Mouse (Mus musculus): Measurements from ENCODE around the gene Creld1. TPM values are rescaled to one million over a fixed set of nuclear protein-coding genes. Genes with fewer than 3 reads are reported as not detected.
A peak's percentile ranks its signal among the peaks of the same experiment; 100 is the strongest.

The Creld1 gene
- polyA plus RNA-seq (2014; fragmentation: Nextera tagmentation; extraction: Ambion mirVana): 29.6 and 32.6 TPM in 2 replicates

DNA sequence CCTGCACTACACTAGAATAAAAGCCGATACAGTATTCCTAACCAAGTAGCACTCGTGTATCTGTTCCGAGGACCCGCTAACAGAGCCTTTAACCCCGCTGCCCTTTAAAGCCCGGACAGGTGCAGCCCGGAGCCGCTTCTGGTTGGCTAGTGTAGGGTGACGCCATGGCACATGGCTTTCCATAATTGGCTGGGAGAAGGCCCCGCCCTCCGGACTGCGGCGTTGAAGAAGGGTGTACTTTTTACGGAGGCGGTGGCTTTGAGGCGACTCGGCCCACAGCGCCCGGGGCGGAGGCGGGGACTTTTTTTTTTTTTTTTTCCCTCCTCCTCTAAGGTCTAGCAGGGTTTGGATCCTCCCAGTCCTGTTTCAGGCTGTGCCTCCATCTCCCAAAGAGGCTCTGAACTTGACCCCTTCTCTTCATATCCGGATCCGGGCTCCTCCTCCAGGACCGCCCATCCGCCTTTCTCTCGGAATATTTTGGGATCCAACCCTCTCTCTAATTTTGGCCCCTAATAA is at the start of gene Creld1:
Gene Creld1, plus strand, starts transcription at position 198 of the 516 bp plus-strand sequence.
- under 1% methylated on average over 26 of the region's 26 CpGs for WGBS
- DNase-seq (ENCODE audit: low spot score) (peak; percentile 94), ATAC-seq (ENCODE audit: low FRiP score) (peak; percentile 97)
- Histone ChIP-seq H3K9me3 (ENCODE audit: control insufficient read depth, low read length) (no peaks in the 10 kb centered on the region), H3K9ac (ENCODE audit: low read depth, low read length) (peak within 1 kb of the TSS; percentile 78), H3K27me3 (ENCODE audit: control insufficient read depth, insufficient read depth, low read length) (no peaks in the 10 kb centered on the region), H3K4me2 (replicated peaks; ENCODE audit: low read depth, low read length) (peak within 1 kb of the TSS; percentile 86), H3K36me3 (ENCODE audit: control insufficient read depth, insufficient read depth, low read length) (no peaks in the 10 kb centered on the region), H3K4me3 (ENCODE audit: low read depth, low read length) (peak within 1 kb of the TSS; percentile 66), H3K27ac (ENCODE audit: low read depth, low read length) (peak within 1 kb of the TSS; percentile 90), H3K4me1 (replicated peaks; ENCODE audit: control insufficient read depth, insufficient read depth, low read length) (peaks cover 3% of the 10 kb centered on the region; the same call in 1 of the 2 replicates)

DNA sequence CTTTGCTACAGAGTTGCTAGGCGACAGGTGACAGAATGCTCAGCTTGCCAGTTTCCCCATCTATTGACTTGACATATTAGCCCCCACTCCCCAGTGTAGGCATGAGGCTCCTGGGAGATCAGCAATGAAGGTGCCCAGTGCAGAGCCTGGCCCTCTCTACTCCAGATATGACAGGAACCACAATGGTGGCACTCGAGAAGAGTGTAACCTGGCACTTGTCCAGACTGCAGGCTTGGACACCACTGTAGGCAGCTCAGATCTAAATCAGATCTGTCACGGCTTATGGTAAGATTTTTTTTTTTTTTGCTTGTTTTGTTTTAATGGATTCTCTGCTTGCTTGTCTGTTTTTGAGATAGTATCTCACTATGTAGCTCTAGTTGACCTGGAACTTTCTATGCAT is 49.4 kb upstream of the Creld1 start:
- Histone ChIP-seq H3K9me3 (ENCODE audit: control insufficient read depth, low read length) (no peaks in the 10 kb centered on the region), H3K4me3 (ENCODE audit: low read depth, low read length) (no peak overlapping the region), H3K27me3 (ENCODE audit: control insufficient read depth, insufficient read depth, low read length) (no peaks in the 10 kb centered on the region), H3K4me2 (replicated peaks; ENCODE audit: low read depth, low read length) (no peak overlapping the region), H3K27ac (ENCODE audit: low read depth, low read length) (no peak overlapping the region), H3K4me1 (replicated peaks; ENCODE audit: control insufficient read depth, insufficient read depth, low read length) (no peaks in the 10 kb centered on the region), H3K36me3 (ENCODE audit: control insufficient read depth, insufficient read depth, low read length) (no peaks in the 10 kb centered on the region), H3K9ac (ENCODE audit: low read depth, low read length) (no peak overlapping the region)
- ATAC-seq (ENCODE audit: low FRiP score): no peak
- WGBS: 83% methylated on average over 3 of the region's 3 CpGs
- no peak for DNase-seq (ENCODE audit: low spot score)

DNA sequence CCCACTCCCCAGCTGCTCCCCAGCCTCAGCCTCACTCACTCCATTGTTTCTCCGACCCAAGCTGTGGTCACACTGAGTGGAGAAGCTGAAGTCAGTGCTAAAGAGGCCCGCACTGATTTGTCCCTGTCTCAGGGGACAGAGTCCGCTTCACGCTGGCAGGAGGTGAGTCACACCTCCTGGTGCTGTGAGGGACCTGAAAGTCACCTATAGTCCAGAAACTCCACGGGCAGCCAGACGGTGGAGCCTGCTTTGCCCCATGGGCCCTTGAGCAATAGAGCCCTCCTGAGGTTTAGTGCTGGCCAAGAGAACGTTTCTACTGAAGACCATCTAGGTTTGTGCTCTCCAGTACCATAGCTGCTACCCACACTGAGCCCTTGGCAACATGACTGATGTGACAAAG is 48.4 kb upstream of the Creld1 start:
- Histone ChIP-seq H3K9me3 (ENCODE audit: control insufficient read depth, low read length) (no peaks in the 10 kb centered on the region), H3K9ac (ENCODE audit: low read depth, low read length) (no peak overlapping the region), H3K4me3 (ENCODE audit: low read depth, low read length) (no peak overlapping the region), H3K27ac (ENCODE audit: low read depth, low read length) (no peak overlapping the region), H3K36me3 (ENCODE audit: control insufficient read depth, insufficient read depth, low read length) (no peaks in the 10 kb centered on the region), H3K4me1 (replicated peaks; ENCODE audit: control insufficient read depth, insufficient read depth, low read length) (no peaks in the 10 kb centered on the region), H3K27me3 (ENCODE audit: control insufficient read depth, insufficient read depth, low read length) (no peaks in the 10 kb centered on the region), H3K4me2 (replicated peaks; ENCODE audit: low read depth, low read length) (no peak overlapping the region)
- 75% methylated on average over 7 of the region's 7 CpGs for WGBS
- no peak for DNase-seq (ENCODE audit: low spot score)
- ATAC-seq (ENCODE audit: low FRiP score): no peak

DNA sequence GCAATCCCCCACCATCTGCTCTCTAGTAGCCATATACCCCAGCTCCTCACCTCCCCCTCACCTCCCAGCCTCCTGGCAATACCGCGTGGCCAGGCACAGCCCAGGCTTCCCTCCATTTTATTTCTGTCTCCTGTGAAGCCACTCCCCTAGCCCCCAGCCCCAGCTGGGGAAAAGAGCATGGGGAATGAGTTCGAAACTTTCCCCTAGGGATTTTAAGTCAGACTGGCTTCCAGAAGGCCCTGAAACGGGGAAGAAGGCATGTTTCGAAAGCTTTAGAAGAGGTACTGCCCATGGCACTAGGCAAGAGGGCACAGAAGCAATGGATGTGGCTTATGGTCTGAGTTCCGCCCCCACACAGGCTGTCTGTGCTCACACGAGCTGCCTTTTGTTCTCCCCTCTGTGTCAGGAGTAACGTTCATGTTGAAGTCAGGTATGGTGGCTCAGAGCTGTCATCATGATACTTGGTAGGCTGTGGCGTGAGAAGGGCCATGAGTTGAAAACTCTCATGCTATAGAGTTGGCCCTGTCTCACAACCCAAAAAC is 47.4 kb upstream of the Creld1 start, which contains the start of gene Cidec:
Gene Cidec, minus strand, starts transcription at position 97 of the 542 bp plus-strand sequence.
- H3K9me3 ChIP-seq (ENCODE audit: control insufficient read depth, low read length): no peaks in the 10 kb centered on the region
- no peak within 1 kb of the TSS for H3K4me3 ChIP-seq (ENCODE audit: low read depth, low read length)
- no peak within 1 kb of the TSS for H3K27ac ChIP-seq (ENCODE audit: low read depth, low read length)
- no peaks in the 10 kb centered on the region for H3K36me3 ChIP-seq (ENCODE audit: control insufficient read depth, insufficient read depth, low read length)
- H3K27me3 ChIP-seq (ENCODE audit: control insufficient read depth, insufficient read depth, low read length): no peaks in the 10 kb centered on the region
- H3K9ac ChIP-seq (ENCODE audit: low read depth, low read length): no peak within 1 kb of the TSS
- ATAC-seq (ENCODE audit: low FRiP score): no peak
- DNase-seq (ENCODE audit: low spot score): no peak
- 84% methylated on average over 9 of the region's 9 CpGs for WGBS
- H3K4me2 ChIP-seq (replicated peaks; ENCODE audit: low read depth, low read length): no peak within 1 kb of the TSS
- H3K4me1 ChIP-seq (replicated peaks; ENCODE audit: control insufficient read depth, insufficient read depth, low read length): no peaks in the 10 kb centered on the region

DNA sequence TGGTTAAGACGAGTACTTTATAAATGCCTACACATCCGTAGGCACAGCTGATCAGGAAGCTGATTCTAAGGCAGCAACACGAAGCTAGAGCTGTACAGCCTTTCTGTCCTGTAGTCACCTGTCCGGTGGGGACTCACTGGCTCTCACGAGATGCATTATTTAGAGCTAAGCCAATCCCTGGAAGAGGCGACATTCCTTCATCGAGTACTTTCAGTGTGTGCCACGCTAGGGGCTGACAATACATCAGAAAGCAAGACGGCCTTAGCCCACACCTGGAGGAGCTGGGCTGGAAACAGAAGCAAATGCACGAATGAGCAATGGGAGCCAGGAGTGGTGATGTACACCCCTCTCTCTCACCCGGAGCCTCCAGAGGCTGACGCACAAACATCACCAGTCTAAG is 46.0 kb upstream of the Creld1 start:
- no peak for ATAC-seq (ENCODE audit: low FRiP score)

DNA sequence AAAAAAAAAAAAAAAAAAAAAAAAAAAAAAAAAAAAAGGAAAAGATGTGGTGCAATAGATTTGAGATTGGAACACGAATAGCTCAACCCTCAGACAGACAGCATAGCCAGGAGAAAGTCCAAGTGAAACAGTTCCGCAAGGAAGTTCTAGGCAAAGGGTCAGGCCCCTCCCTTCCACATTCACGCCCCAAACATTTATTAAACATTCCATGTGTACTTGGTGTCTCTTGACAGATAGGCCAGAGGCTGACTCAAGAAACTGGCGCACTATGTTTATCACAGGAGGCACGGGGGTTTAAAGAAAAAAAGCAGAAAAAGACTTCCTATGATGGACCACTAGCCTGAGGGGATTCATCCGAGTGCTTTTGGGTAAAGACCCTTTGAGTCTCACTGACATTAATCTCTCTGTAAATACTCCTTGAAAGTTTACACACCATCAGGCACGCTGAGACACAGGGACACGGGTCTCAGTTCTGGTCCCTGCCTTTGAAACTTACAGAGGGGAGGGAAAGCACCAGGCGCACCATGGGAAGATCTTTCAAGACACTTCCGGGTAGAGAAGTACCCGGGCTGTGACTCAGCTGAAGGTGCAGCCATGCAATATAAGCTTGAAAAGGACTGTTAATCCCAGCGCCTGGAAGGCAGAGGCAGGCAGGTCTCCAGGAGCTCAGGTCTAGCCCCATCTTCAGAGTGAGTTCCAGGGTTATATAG is 44.2 kb upstream of the Creld1 start:
- DNase-seq (ENCODE audit: low spot score): no peak
- no peaks in the 10 kb centered on the region for H3K4me1 ChIP-seq (replicated peaks; ENCODE audit: control insufficient read depth, insufficient read depth, low read length)
- H3K4me2 ChIP-seq (replicated peaks; ENCODE audit: low read depth, low read length): no peak overlapping the region
- H3K9ac ChIP-seq (ENCODE audit: low read depth, low read length): no peak overlapping the region
- no peak for ATAC-seq (ENCODE audit: low FRiP score)
- 69% methylated on average over 12 of the region's 12 CpGs for WGBS
- H3K36me3 ChIP-seq (ENCODE audit: control insufficient read depth, insufficient read depth, low read length): no peaks in the 10 kb centered on the region
- H3K27ac ChIP-seq (ENCODE audit: low read depth, low read length): no peak overlapping the region
- no peak overlapping the region for H3K4me3 ChIP-seq (ENCODE audit: low read depth, low read length)
- H3K9me3 ChIP-seq (ENCODE audit: control insufficient read depth, low read length): no peaks in the 10 kb centered on the region
- H3K27me3 ChIP-seq (ENCODE audit: control insufficient read depth, insufficient read depth, low read length): no peaks in the 10 kb centered on the region

More for the DNA sequence above, 46.0 kb upstream of the Creld1 start:
- H3K4me3 ChIP-seq (ENCODE audit: low read depth, low read length): no peak overlapping the region
- no peaks in the 10 kb centered on the region for H3K4me1 ChIP-seq (replicated peaks; ENCODE audit: control insufficient read depth, insufficient read depth, low read length)
- DNase-seq (ENCODE audit: low spot score): no peak
- H3K9ac ChIP-seq (ENCODE audit: low read depth, low read length): no peak overlapping the region
- WGBS: 77% methylated on average over 12 of the region's 12 CpGs
- no peaks in the 10 kb centered on the region for H3K36me3 ChIP-seq (ENCODE audit: control insufficient read depth, insufficient read depth, low read length)
- H3K27me3 ChIP-seq (ENCODE audit: control insufficient read depth, insufficient read depth, low read length): no peaks in the 10 kb centered on the region
- no peak overlapping the region for H3K4me2 ChIP-seq (replicated peaks; ENCODE audit: low read depth, low read length)
- no peaks in the 10 kb centered on the region for H3K9me3 ChIP-seq (ENCODE audit: control insufficient read depth, low read length)
- H3K27ac ChIP-seq (ENCODE audit: low read depth, low read length): no peak overlapping the region

DNA sequence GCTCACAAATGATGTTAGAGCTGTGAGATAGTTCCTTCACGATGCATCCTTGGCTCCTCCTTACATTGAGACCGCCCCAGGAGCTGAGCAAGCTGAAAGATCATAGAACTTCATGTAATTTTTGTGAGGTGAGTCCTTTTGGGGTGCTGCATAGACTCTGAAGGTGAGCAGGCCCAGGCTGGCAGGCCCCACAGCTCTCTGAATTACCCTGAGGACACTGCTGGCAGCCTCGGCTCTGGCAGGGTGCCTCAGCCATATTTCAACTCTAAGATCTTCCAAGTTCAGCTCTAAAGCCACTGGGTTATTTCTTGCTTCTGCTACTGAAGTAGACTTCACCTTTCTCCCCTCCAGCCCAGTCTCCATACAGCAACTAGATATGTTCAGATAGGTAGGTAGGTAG is 42.4 kb upstream of the Creld1 start:
- Histone ChIP-seq H3K27ac (ENCODE audit: low read depth, low read length) (no peak overlapping the region), H3K9ac (ENCODE audit: low read depth, low read length) (no peak overlapping the region), H3K4me2 (replicated peaks; ENCODE audit: low read depth, low read length) (no peak overlapping the region), H3K4me1 (replicated peaks; ENCODE audit: control insufficient read depth, insufficient read depth, low read length) (no peaks in the 10 kb centered on the region), H3K27me3 (ENCODE audit: control insufficient read depth, insufficient read depth, low read length) (no peaks in the 10 kb centered on the region), H3K9me3 (ENCODE audit: control insufficient read depth, low read length) (no peaks in the 10 kb centered on the region), H3K36me3 (ENCODE audit: control insufficient read depth, insufficient read depth, low read length) (no peaks in the 10 kb centered on the region), H3K4me3 (ENCODE audit: low read depth, low read length) (no peak overlapping the region)
- ATAC-seq (ENCODE audit: low FRiP score) (no peak), DNase-seq (ENCODE audit: low spot score) (no peak)
- WGBS: 88% methylated on average over 3 of the region's 3 CpGs

DNA sequence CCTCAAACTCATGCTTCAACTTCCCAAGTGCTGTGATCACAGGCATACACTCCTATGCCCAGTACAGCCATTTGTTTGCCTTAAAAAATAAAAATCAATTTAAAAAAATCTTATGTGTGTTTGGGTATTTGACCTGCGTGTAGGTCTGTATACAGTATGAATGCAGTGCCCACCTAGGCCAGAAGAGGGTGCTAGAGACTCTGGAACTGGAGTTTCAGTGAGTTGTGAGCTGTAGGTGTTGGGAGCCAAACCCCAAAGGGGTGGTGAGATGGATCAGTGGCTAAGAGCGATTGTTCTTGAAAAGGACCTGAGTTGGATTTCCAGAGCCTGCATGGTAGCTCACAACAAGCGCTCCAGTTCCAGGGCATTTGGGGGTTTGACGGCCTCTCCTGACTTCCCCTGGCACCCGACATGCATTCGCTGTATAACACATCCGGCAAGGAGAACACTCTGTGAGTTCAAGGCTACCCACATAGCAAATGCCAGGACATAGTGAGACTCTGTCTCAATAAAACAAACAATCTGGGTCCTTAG is 41.9 kb upstream of the Creld1 start:
- Histone ChIP-seq H3K9me3 (ENCODE audit: control insufficient read depth, low read length) (no peaks in the 10 kb centered on the region), H3K4me2 (replicated peaks; ENCODE audit: low read depth, low read length) (no peak overlapping the region), H3K36me3 (ENCODE audit: control insufficient read depth, insufficient read depth, low read length) (no peaks in the 10 kb centered on the region), H3K4me3 (ENCODE audit: low read depth, low read length) (no peak overlapping the region), H3K27me3 (ENCODE audit: control insufficient read depth, insufficient read depth, low read length) (no peaks in the 10 kb centered on the region), H3K27ac (ENCODE audit: low read depth, low read length) (no peak overlapping the region), H3K4me1 (replicated peaks; ENCODE audit: control insufficient read depth, insufficient read depth, low read length) (no peaks in the 10 kb centered on the region), H3K9ac (ENCODE audit: low read depth, low read length) (no peak overlapping the region)
- ATAC-seq (ENCODE audit: low FRiP score): no peak
- WGBS: 55% methylated on average over 7 of the region's 7 CpGs
- peak; percentile 86 for DNase-seq (ENCODE audit: low spot score)

Data from hindbrain, embryonic 11.5 days (tissue).